ENCODE assay signal across 11 mouse cellular contexts in genomic region chr14:122013417-122013951, GRCm38 (mm10). TPM values are rescaled to one million over a fixed set of nuclear protein-coding genes. Genes with fewer than 3 reads are reported as not detected.
DNase-seq lines count a peak whose midpoint lies in the region; ATAC-seq lines count a peak whose summit lies in the region.
"Had no signal": no experiment of that assay in that cellular context is flagged by ENCODE, and none has a peak within 500 bp of the region (broad histone marks: within the 10 kb centered on the region; RNA-seq: fewer than 3 reads in every experiment).

No protein-coding gene starts in this region.

- no peak overlapping the region for H3K9ac ChIP-seq in midbrain, embryonic 11.5 days (ENCODE audit: low read length)
- H3K9ac ChIP-seq in midbrain, embryonic 16.5 days (ENCODE audit: low read depth, low read length), result no peak overlapping the region
- H3K9ac ChIP-seq in hindbrain, embryonic 13.5 days, result no peak overlapping the region
- H3K9ac ChIP-seq: limb, embryonic 13.5 days had no signal

- H3K4me3 ChIP-seq in midbrain, embryonic 11.5 days (ENCODE audit: low read depth, low read length), result no peak overlapping the region
- no peak overlapping the region for H3K4me3 ChIP-seq in midbrain, embryonic 16.5 days (ENCODE audit: low read depth, low read length)
- H3K4me3 ChIP-seq in macrophage (ENCODE audit: inconsistent target), result no peak overlapping the region
- H3K4me3 ChIP-seq in hindbrain, embryonic 13.5 days, result no peak overlapping the region
- H3K4me3 ChIP-seq: erythroblast, embryonic 14.5 days; limb, embryonic 13.5 days had no signal

- WGBS in midbrain, embryonic 11.5 days, result 83% methylated on average over 14 of the region's 14 CpGs
- 85% methylated on average over 14 of the region's 14 CpGs for WGBS in midbrain, embryonic 16.5 days
- WGBS in macrophage (ENCODE audit: missing documents), result 5% methylated on average over 14 of the region's 14 CpGs
- WGBS in hindbrain, embryonic 13.5 days, result 90% methylated on average over 14 of the region's 14 CpGs

- H3K36me3 ChIP-seq in midbrain, embryonic 11.5 days (ENCODE audit: control insufficient read depth, insufficient read depth, low read length), result no peaks in the 10 kb centered on the region
- peaks cover 3% of the 10 kb centered on the region for H3K36me3 ChIP-seq in midbrain, embryonic 16.5 days (ENCODE audit: control insufficient read depth, insufficient read depth, low read length)
- H3K36me3 ChIP-seq in macrophage (ENCODE audit: inconsistent target), result no peaks in the 10 kb centered on the region
- peaks cover 55% of the 10 kb centered on the region for H3K36me3 ChIP-seq in hindbrain, embryonic 13.5 days

- H3K4me1 ChIP-seq in midbrain, embryonic 11.5 days (ENCODE audit: control insufficient read depth, insufficient read depth, low read length), result no peaks in the 10 kb centered on the region
- H3K4me1 ChIP-seq in midbrain, embryonic 16.5 days (ENCODE audit: control insufficient read depth, insufficient read depth, low read length), result no peaks in the 10 kb centered on the region
- H3K4me1 ChIP-seq in hindbrain, embryonic 13.5 days (replicated peaks), result no peaks in the 10 kb centered on the region

- no peaks in the 10 kb centered on the region for H3K9me3 ChIP-seq in midbrain, embryonic 11.5 days (ENCODE audit: control insufficient read depth, low read length)
- no peaks in the 10 kb centered on the region for H3K9me3 ChIP-seq in midbrain, embryonic 16.5 days (replicated peaks; ENCODE audit: control insufficient read depth, low read length, poor library complexity, severe bottlenecking)
- no peaks in the 10 kb centered on the region for H3K9me3 ChIP-seq in hindbrain, embryonic 13.5 days
- H3K9me3 ChIP-seq: limb, embryonic 13.5 days had no signal

- peak; percentile 69 for DNase-seq in midbrain, embryonic 11.5 days (ENCODE audit: low spot score, missing footprints)
- DNase-seq in heart, postnatal 10 days, result peak; percentile 13 to 29
- peak; percentile 63 to 65 for DNase-seq in thymus, postnatal 36 days
- no peak for DNase-seq in cerebellum, postnatal 36 days
- no peak for DNase-seq in testis, postnatal 14 days (ENCODE audit: low spot score)

- no peak overlapping the region for H3K27ac ChIP-seq in midbrain, embryonic 11.5 days (ENCODE audit: low read depth, low read length)
- H3K27ac ChIP-seq in midbrain, embryonic 16.5 days (ENCODE audit: low read length), result no peak overlapping the region
- peak overlapping the region; percentile 69 for H3K27ac ChIP-seq in macrophage
- H3K27ac ChIP-seq in hindbrain, embryonic 13.5 days, result no peak overlapping the region
- H3K27ac ChIP-seq: limb, embryonic 13.5 days had no signal

- H3K4me2 ChIP-seq in midbrain, embryonic 11.5 days, result no peak overlapping the region
- H3K4me2 ChIP-seq in midbrain, embryonic 16.5 days (ENCODE audit: low read length), result no peak overlapping the region
- no peak overlapping the region for H3K4me2 ChIP-seq in hindbrain, embryonic 13.5 days
- H3K4me2 ChIP-seq: limb, embryonic 13.5 days had no signal

- H3K79me2 ChIP-seq in macrophage (ENCODE audit: inconsistent target), result no peaks in the 10 kb centered on the region

- no peaks in the 10 kb centered on the region for H3K27me3 ChIP-seq in midbrain, embryonic 11.5 days (ENCODE audit: control insufficient read depth, insufficient read depth, low read length)
- no peaks in the 10 kb centered on the region for H3K27me3 ChIP-seq in midbrain, embryonic 16.5 days (ENCODE audit: control insufficient read depth, insufficient read depth, low read depth, low read length)
- H3K27me3 ChIP-seq in hindbrain, embryonic 13.5 days, result no peaks in the 10 kb centered on the region
- H3K27me3 ChIP-seq: limb, embryonic 13.5 days had no signal

- ATAC-seq in midbrain, embryonic 11.5 days (ENCODE audit: low FRiP score), result peak; percentile 38; the same call in 1 of the 2 replicates
- no peak for ATAC-seq in midbrain, embryonic 16.5 days
- no peak for ATAC-seq in hindbrain, embryonic 13.5 days (ENCODE audit: low FRiP score)

- intact Hi-C loops in heart, postnatal 10 days (cut with DNase I), result loop anchor here (5.0 kb wide), 1 partner anchor 44 kb away; no protein-coding TSS in a partner anchor

RNA-seq across cellular contexts. Expression of gene Timm8a2, which starts 21.0 kb away (rescaled TPM):
- 0.18 TPM in 1 of 2 replicates, not detected in the other for polyA plus RNA-seq in midbrain, embryonic 11.5 days (2014; fragmentation: Nextera tagmentation; extraction: Ambion mirVana)
- not detected in 2 replicates for polyA plus RNA-seq in midbrain, embryonic 16.5 days (2015; fragmentation: Nextera tagmentation; extraction: Ambion mirVana)
- not detected for total RNA-seq in heart, postnatal 10 days (2021)
- 1 to 10 TPM in 2 of 26 experiments, under 1 TPM in 1, not detected in 23; 0.75 to 1.3 (median 1.1) TPM for total RNA-seq in macrophage (2018; cell fraction: chromatin; rRNA removed)
- total RNA-seq in macrophage (2018; cell fraction: cytosol; rRNA removed), result not detected
- total RNA-seq in macrophage (2018; cell fraction: nucleus; rRNA removed), result 1 to 10 TPM in 3 of 26 experiments, under 1 TPM in 5, not detected in 18; 0.61 to 2.4 (median 0.92) TPM
- polyA plus RNA-seq in macrophage (2018), result not detected in 3 replicates
- polyA plus RNA-seq in hindbrain, embryonic 13.5 days (2015; fragmentation: Nextera tagmentation; extraction: Ambion mirVana), result not detected in 2 replicates
- total RNA-seq: adrenal gland, adult 18-20 months had no signal
- polyA plus RNA-seq: erythroblast, embryonic 14.5 days; limb, embryonic 13.5 days had no signal

RNA-seq across cellular contexts. Expression of gene Gpr183, which starts 48.5 kb away (rescaled TPM):
- 1.4 and 1.6 TPM in 2 replicates for polyA plus RNA-seq in midbrain, embryonic 11.5 days (2014; fragmentation: Nextera tagmentation; extraction: Ambion mirVana)
- polyA plus RNA-seq in midbrain, embryonic 16.5 days (2015; fragmentation: Nextera tagmentation; extraction: Ambion mirVana), result 0.76 and 0.89 TPM in 2 replicates
- 1 to 10 TPM; 1.3 TPM for total RNA-seq in heart, postnatal 10 days (2021)
- total RNA-seq in macrophage (2018; cell fraction: chromatin; rRNA removed), result 1 to 10 TPM in 13 of 26 experiments, under 1 TPM in 10, not detected in 3; 0.39 to 6.8 (median 1.9) TPM
- total RNA-seq in macrophage (2018; cell fraction: cytosol; rRNA removed), result 10 to 100 TPM in 1 of 26 experiments, 1 to 10 TPM in 19, under 1 TPM in 6; 0.40 to 10.8 (median 3.0) TPM
- total RNA-seq in macrophage (2018; cell fraction: nucleus; rRNA removed), result 10 to 100 TPM in 1 of 26 experiments, 1 to 10 TPM in 19, under 1 TPM in 6; 0.17 to 27.4 (median 2.0) TPM
- polyA plus RNA-seq in macrophage (2018), result 2.6 to 26.1 TPM (median 8.0 TPM) in 3 replicates
- polyA plus RNA-seq in hindbrain, embryonic 13.5 days (2015; fragmentation: Nextera tagmentation; extraction: Ambion mirVana), result 1.0 and 1.2 TPM in 2 replicates

Comparison
In these comparisons a context has a peak if more than half of its experiments do, and no peak if none do; other contexts are left out.
1. DNase-seq: peak in midbrain, embryonic 11.5 days (single experiment), heart, postnatal 10 days (2 of 2) and thymus, postnatal 36 days (2 of 2); none in cerebellum, postnatal 36 days (0 of 2) and testis, postnatal 14 days (single experiment).